Mouse (Mus musculus): ENCODE results near the gene Lypd6. TPM values are rescaled to one million over a fixed set of nuclear protein-coding genes. Genes with fewer than 3 reads are reported as not detected.

Gene Lypd6
- total RNA-seq, 2 experiments from 2014 or later, result 20.1 to 20.2 TPM

DNA sequence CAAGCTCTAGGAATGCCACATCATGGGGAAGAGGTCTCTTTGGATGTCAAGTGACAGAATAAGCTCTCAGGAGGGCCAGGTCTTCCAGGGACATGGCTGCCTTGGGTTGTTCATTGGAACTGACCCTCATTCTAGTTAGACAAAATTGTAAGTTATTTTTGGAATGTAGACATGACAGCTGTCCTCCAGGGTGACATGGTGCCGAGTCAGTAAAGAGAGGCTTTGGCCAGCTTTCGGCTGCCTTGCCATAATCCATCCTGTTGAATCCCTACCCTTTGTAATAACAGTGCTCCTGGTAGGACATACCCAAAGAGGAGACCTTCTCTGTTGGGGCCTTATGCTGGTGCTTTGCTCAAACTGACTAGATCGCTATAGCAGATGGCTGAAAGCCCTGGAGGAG, 39.8 kb downstream of the Lypd6 start:
- no peak for DNase-seq (ENCODE audit: extremely low spot score in 1 of 2, low spot score in 1 of 2)

- no peak for DNase-seq (ENCODE audit: extremely low spot score in 1 of 2, low spot score in 1 of 2)
Measured at GRCm38 (mm10) chr2:50106879-50107278, 40.6 kb downstream of the Lypd6 start.

DNA sequence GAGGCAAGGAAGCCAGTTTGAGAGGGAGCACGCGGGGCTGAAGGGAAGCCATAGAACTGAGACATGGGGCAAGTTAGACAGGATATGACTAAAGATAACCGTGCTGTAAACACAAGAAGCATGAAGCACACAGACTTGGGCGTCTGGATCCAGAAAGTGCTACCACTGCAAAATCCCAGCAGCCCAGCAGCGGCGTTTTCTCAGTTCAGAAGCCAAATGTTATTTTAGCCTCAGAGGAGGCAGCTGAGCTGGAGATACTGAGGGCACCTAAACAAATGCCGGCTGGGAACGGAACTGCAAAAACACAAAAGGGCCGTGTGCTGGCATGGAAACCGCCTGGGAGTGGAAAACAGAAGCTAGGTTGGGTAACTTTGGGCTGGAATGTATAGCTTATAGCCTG, 43.9 kb downstream of the Lypd6 start:
- DNase-seq (ENCODE audit: extremely low spot score in 1 of 2, low spot score in 1 of 2), result no peak

DNA sequence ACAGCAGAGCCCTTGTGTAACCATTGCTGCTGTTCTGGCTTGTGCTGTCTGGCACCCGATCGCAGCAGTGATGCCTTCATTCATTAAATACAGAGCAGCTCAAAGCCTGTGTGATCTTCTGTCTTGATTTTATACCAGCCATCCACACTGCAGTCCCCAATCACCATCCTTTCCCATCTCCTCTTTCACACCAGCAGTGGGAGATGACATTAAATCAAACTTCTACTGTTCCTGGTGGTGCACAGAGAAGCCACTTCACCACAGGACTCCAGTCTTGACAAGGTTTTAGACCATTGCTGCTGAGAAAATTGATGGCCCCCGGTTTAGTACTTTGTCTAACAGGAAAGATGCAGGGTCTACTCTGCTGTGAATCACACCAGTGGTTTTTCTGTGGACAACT, 44.9 kb downstream of the Lypd6 start:
- no peak for DNase-seq (ENCODE audit: extremely low spot score in 1 of 2, low spot score in 1 of 2)

DNA sequence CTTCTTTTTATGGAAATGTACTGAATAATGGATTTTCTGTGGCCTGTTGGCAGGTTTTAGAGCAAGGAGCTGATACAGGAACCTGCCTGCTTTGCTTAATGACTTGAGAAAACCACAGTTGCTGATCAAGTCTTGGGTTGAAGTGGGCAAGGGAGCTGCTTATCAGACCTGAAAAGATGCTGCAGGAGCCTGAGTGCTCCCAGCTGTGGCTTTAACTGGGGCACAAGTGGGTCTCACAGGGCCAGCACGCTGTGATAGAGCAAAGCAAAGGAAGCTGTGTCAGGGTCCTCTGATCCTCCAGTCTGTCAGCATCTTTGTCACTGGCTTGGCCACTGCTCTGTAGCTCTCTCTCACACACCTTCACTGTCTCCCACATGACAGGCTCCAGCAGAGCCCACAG, 45.4 kb downstream of the Lypd6 start:
- no peak for DNase-seq (ENCODE audit: extremely low spot score in 1 of 2, low spot score in 1 of 2)

DNA sequence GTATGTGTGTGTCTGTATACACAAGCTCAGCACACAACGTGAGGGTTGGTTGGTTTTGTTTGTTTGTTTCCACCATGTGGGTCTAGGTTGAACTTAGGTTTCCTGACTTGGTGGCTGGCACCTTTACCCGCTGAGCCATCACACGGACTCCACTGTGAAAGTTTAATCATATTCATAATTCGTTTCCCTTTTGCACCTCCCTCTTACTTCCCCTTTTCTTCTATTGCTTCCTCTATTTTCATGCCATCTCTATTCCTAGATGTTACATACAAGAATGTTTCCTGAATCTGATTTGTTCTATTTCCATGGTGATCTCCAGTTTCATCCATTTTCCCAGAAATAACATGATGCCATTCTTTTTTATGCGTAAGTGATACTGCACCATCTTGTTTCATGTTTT, 46.2 kb downstream of the Lypd6 start:
- no peak for DNase-seq (ENCODE audit: extremely low spot score in 1 of 2, low spot score in 1 of 2)

DNA sequence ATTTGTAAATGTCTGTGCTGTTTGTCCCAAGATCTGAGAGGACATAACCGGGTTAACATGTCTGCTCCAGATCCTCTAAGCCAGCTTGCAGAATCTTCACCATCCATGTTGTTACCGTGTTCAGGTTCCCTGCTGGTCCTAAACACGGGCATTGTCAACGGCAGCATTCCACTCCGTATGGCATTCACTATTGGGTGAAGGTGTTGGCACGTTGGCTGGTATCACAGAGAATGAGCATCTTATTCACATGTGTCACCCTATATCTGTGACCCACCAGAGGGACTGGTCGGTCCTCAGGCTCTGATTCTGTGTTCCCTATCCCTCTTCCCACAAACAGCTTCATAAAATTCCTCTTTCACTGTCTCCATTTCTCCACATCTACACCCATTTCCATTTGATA, 52.9 kb downstream of the Lypd6 start:
- no peak for DNase-seq (ENCODE audit: extremely low spot score in 1 of 2, low spot score in 1 of 2)

- DNase-seq (ENCODE audit: extremely low spot score in 1 of 2, low spot score in 1 of 2), result no peak
Measured at GRCm38 (mm10) chr2:50120839-50121238, 54.6 kb downstream of the Lypd6 start.

- no peak for DNase-seq (ENCODE audit: extremely low spot score in 1 of 2, low spot score in 1 of 2)
Measured at GRCm38 (mm10) chr2:50123376-50123775, 57.1 kb downstream of the Lypd6 start.

- DNase-seq (ENCODE audit: extremely low spot score in 1 of 2, low spot score in 1 of 2), result peak in 1 of 2 experiments; percentile 8
Measured at GRCm38 (mm10) chr2:50127513-50128175, 61.4 kb downstream of the Lypd6 start.

DNA sequence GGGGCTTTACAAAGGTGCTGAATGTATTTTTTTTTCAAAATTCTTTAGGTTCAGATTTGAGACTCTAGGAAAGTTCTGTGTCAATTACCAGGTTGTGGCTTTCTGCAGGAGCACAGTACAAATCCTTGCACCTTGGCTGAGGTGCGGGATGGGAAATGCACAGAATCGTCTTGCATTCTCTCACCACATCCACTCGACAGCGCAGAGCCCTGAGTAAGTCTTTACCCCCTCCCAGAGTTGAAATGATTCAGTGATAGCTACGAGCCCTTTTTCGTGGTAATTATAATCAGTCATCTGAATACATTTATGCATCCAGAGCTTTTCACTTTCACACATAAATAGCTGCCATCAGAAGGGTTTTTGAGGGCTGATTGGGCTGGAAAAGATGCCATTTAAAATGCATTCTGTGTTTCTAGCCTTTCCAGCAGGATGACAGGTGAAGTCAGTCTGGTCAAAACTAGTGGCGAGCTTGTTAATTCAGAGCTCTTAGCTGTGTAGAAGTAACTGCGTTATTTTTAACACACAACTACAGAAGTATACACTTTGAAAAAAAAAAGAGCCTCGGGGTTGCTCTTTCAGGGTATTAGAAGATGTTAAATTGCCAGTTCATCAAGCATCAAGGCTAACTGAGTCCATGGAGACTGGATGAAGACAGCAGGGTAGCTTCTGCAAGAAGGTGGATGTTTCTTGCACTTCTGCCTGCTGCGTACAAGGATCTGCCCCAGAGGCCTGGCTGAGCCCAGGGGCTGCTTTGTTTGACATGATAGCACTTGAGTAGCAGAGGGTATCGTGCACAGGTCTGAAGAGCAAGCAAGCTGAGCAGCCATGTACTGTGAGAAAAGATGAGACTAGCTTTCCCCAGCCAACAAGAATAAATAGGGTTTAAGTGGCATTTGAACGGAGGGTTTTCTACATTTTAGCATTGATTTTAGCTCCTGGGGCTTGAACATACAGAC, 62.4 kb downstream of the Lypd6 start:
- no peak for DNase-seq (ENCODE audit: extremely low spot score in 1 of 2, low spot score in 1 of 2)

- DNase-seq (ENCODE audit: extremely low spot score in 1 of 2, low spot score in 1 of 2), result no peak
Measured at GRCm38 (mm10) chr2:50130674-50131073, 64.4 kb downstream of the Lypd6 start.

- DNase-seq (ENCODE audit: extremely low spot score in 1 of 2, low spot score in 1 of 2), result no peak
Measured at GRCm38 (mm10) chr2:50143672-50144071, 77.4 kb downstream of the Lypd6 start.

DNA sequence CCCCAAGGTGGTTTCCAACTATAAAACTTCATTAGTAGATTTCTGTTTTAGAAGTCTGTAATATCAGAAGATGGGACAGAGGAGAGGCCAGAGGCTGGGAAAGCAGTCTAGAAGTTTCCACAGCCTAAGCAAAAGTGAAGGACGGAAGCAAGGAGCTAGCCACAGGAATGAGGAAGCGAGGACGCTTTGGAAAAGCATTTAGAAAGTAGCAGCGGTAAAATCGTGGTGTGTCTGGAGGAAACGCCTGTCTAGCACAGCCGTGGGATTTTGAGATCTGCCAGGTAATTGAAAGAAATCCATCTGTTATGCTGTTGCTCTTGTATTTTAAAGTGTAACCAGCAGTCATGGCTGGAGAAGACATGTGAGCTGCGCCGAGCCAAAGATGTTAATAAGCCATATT, 81.1 kb downstream of the Lypd6 start:
- no peak for DNase-seq (ENCODE audit: extremely low spot score in 1 of 2, low spot score in 1 of 2)

GRCm38 (mm10) chr2:50149257-50150202, 83.3 kb downstream of the Lypd6 start:
- no peak for DNase-seq (ENCODE audit: extremely low spot score in 1 of 2, low spot score in 1 of 2)

GRCm38 (mm10) chr2:50150203-50150590, 84.0 kb downstream of the Lypd6 start:
- no peak for DNase-seq (ENCODE audit: extremely low spot score in 1 of 2, low spot score in 1 of 2)

DNA sequence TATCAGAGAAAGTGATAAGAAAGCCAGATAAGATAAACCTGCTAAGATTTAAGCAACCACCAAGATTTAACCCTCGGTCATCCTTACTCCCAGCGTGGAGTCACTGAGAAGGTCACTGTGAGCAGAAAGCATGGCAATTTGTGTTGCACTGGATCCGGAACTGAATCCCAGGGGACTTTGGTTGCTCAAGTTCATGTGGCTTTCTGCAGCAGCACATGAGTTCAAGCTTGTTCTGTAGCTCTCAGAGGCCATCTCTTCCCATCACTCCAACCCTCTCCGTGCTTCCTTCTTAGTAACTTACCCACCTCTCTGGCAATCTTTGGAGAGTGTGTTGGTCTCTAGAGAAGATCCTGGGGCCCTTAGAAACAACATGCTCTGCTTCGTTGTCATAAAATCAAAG, 84.6 kb downstream of the Lypd6 start:
- DNase-seq (ENCODE audit: extremely low spot score in 1 of 2, low spot score in 1 of 2), result no peak

DNA sequence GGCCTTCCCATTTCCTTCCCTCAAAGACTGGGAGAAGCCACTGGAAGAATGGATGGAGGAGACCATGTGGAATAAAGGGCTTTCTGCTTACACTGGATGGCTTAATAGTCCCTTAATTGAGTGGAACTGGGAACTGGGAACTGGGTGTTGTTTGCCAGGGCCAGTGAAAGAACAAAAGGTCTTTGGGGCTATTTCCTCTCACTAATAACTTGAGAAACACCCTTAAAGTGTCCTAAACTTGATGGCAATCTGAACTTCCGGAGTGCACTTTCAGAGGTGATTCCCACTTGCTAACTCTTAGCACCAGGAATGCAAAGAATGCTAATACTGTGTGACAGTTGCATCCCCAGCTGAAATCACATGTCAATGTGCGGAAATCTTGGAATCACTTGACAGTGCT, 85.2 kb downstream of the Lypd6 start:
- no peak for DNase-seq (ENCODE audit: extremely low spot score in 1 of 2, low spot score in 1 of 2)

- no peak for DNase-seq (ENCODE audit: extremely low spot score in 1 of 2, low spot score in 1 of 2)
Measured at GRCm38 (mm10) chr2:50151879-50152278, 85.7 kb downstream of the Lypd6 start.

DNA sequence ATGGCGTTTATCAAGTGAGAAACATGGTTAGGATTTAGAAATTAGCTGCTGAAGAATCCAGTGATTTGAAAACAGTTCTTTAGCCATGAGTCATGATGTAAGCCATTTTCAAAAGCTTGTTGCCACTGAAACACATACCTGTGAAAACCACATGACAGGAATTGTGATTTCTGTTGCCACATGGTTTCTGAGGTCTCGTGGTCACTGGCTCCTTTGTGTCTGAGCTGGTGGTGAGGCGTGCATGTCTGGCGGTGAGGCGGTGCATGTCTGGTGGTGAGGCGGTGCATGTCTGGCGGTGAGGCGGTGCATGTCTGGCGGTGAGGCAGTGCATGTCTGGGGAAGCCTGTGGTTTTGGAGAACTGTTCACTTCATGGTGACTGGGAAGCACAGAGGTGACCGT, 89.8 kb downstream of the Lypd6 start:
- no peak for DNase-seq (ENCODE audit: extremely low spot score in 1 of 2, low spot score in 1 of 2)

DNA sequence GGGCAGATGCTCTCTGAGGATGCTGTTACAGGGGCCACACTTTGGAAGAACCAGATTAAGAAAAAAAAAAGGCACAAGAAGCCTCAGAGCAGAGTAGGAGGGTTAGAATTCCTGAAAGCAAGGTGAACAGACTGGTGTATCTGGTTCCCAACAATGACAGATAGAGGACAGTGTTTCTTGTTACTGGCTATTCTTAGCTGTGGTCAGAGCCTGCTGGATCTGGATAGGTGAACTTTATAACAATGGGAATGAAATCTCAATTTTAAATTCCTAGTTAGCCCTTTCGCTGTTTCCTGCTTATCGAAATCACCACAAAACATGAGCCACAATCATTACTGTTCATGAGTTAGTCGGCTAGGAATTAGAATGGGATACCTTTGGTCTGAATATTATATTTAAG, 93.8 kb downstream of the Lypd6 start:
- no peak for DNase-seq (ENCODE audit: extremely low spot score in 1 of 2, low spot score in 1 of 2)
